Mouse (Mus musculus): ENCODE measurements around the gene Exoc6b. TPM values are rescaled to one million over a fixed set of nuclear protein-coding genes. Genes with fewer than 3 reads are reported as not detected.

The Exoc6b gene
- polyA plus RNA-seq, 1 experiment from 2014 or later: 41.6 TPM

- DNase-seq (ENCODE audit: low spot score): no peak
- no peaks in the 10 kb centered on the region for H3K4me1 ChIP-seq (ENCODE audit: control insufficient read depth, insufficient read depth, low read length)
- no peak overlapping the region for H3K4me2 ChIP-seq (ENCODE audit: low read depth)
- no peak overlapping the region for H3K4me3 ChIP-seq (ENCODE audit: low read depth, low read length)
- H3K27me3 ChIP-seq (ENCODE audit: control insufficient read depth, insufficient read depth, low read length): no peaks in the 10 kb centered on the region
- no peak overlapping the region for H3K9ac ChIP-seq (ENCODE audit: low read length)
- no peaks in the 10 kb centered on the region for H3K36me3 ChIP-seq (ENCODE audit: control insufficient read depth, insufficient read depth, low read length)
- ATAC-seq (ENCODE audit: insufficient read depth, low FRiP score, low TSS enrichment): no peak
- 79% methylated on average over 2 of the region's 2 CpGs for WGBS
- no peaks in the 10 kb centered on the region for H3K9me3 ChIP-seq (ENCODE audit: control insufficient read depth, low read length)
- no peak overlapping the region for H3K27ac ChIP-seq (ENCODE audit: low read depth, low read length)
Observed at GRCm38 (mm10) chr6:84783994-84784393, 285.3 kb downstream of the Exoc6b start.

GRCm38 (mm10) chr6:84779987-84780386 is 289.3 kb downstream of the Exoc6b start:
- ATAC-seq (ENCODE audit: insufficient read depth, low FRiP score, low TSS enrichment): no peak
- no peak overlapping the region for H3K4me3 ChIP-seq (ENCODE audit: low read depth, low read length)
- H3K4me1 ChIP-seq (ENCODE audit: control insufficient read depth, insufficient read depth, low read length): no peaks in the 10 kb centered on the region
- H3K4me2 ChIP-seq (ENCODE audit: low read depth): no peak overlapping the region
- no peaks in the 10 kb centered on the region for H3K9me3 ChIP-seq (ENCODE audit: control insufficient read depth, low read length)
- H3K36me3 ChIP-seq (ENCODE audit: control insufficient read depth, insufficient read depth, low read length): no peaks in the 10 kb centered on the region
- DNase-seq (ENCODE audit: low spot score): peak; percentile 30
- WGBS: 36% methylated on average over 5 of the region's 5 CpGs
- H3K27me3 ChIP-seq (ENCODE audit: control insufficient read depth, insufficient read depth, low read length): no peaks in the 10 kb centered on the region
- no peak overlapping the region for H3K27ac ChIP-seq (ENCODE audit: low read depth, low read length)
- H3K9ac ChIP-seq (ENCODE audit: low read length): no peak overlapping the region

- H3K4me3 ChIP-seq (ENCODE audit: low read depth, low read length): no peak overlapping the region
- H3K27ac ChIP-seq (ENCODE audit: low read depth, low read length): no peak overlapping the region
- H3K4me2 ChIP-seq (ENCODE audit: low read depth): no peak overlapping the region
- WGBS: 78% methylated on average over 5 of the region's 5 CpGs
- no peaks in the 10 kb centered on the region for H3K27me3 ChIP-seq (ENCODE audit: control insufficient read depth, insufficient read depth, low read length)
- H3K9me3 ChIP-seq (ENCODE audit: control insufficient read depth, low read length): no peaks in the 10 kb centered on the region
- ATAC-seq (ENCODE audit: insufficient read depth, low FRiP score, low TSS enrichment): no peak
- no peak overlapping the region for H3K9ac ChIP-seq (ENCODE audit: low read length)
- H3K4me1 ChIP-seq (ENCODE audit: control insufficient read depth, insufficient read depth, low read length): no peaks in the 10 kb centered on the region
- no peaks in the 10 kb centered on the region for H3K36me3 ChIP-seq (ENCODE audit: control insufficient read depth, insufficient read depth, low read length)
- no peak for DNase-seq (ENCODE audit: low spot score)
Observed at GRCm38 (mm10) chr6:84778970-84779369, 290.3 kb downstream of the Exoc6b start.

GRCm38 (mm10) chr6:84775908-84776307 is 293.4 kb downstream of the Exoc6b start:
- H3K27me3 ChIP-seq (ENCODE audit: control insufficient read depth, insufficient read depth, low read length): no peaks in the 10 kb centered on the region
- WGBS: 75% methylated on average over 1 of the region's 1 CpGs
- H3K27ac ChIP-seq (ENCODE audit: low read depth, low read length): no peak overlapping the region
- no peaks in the 10 kb centered on the region for H3K4me1 ChIP-seq (ENCODE audit: control insufficient read depth, insufficient read depth, low read length)
- H3K36me3 ChIP-seq (ENCODE audit: control insufficient read depth, insufficient read depth, low read length): no peaks in the 10 kb centered on the region
- H3K4me2 ChIP-seq (ENCODE audit: low read depth): no peak overlapping the region
- ATAC-seq (ENCODE audit: insufficient read depth, low FRiP score, low TSS enrichment) (no peak), DNase-seq (ENCODE audit: low spot score) (no peak)
- H3K4me3 ChIP-seq (ENCODE audit: low read depth, low read length): no peak overlapping the region
- no peak overlapping the region for H3K9ac ChIP-seq (ENCODE audit: low read length)
- no peaks in the 10 kb centered on the region for H3K9me3 ChIP-seq (ENCODE audit: control insufficient read depth, low read length)

GRCm38 (mm10) chr6:84755266-84755665 is 314.0 kb downstream of the Exoc6b start:
- H3K27me3 ChIP-seq (ENCODE audit: control insufficient read depth, insufficient read depth, low read length): no peaks in the 10 kb centered on the region
- no peak overlapping the region for H3K27ac ChIP-seq (ENCODE audit: low read depth, low read length)

GRCm38 (mm10) chr6:84752806-84753420 is 316.4 kb downstream of the Exoc6b start:
- ATAC-seq (ENCODE audit: insufficient read depth, low FRiP score, low TSS enrichment): no peak
- no peaks in the 10 kb centered on the region for H3K27me3 ChIP-seq (ENCODE audit: control insufficient read depth, insufficient read depth, low read length)

More at GRCm38 (mm10) chr6:84755266-84755665, 314.0 kb downstream of the Exoc6b start:
- Histone ChIP-seq H3K36me3 (ENCODE audit: control insufficient read depth, insufficient read depth, low read length) (no peaks in the 10 kb centered on the region), H3K4me3 (ENCODE audit: low read depth, low read length) (no peak overlapping the region), H3K4me2 (ENCODE audit: low read depth) (no peak overlapping the region), H3K4me1 (ENCODE audit: control insufficient read depth, insufficient read depth, low read length) (no peaks in the 10 kb centered on the region), H3K9me3 (ENCODE audit: control insufficient read depth, low read length) (no peaks in the 10 kb centered on the region), H3K9ac (ENCODE audit: low read length) (no peak overlapping the region)
- WGBS: 70% methylated on average over 3 of the region's 3 CpGs
- ATAC-seq (ENCODE audit: insufficient read depth, low FRiP score, low TSS enrichment) (no peak), DNase-seq (ENCODE audit: low spot score) (no peak)

GRCm38 (mm10) chr6:84751409-84751808 is 317.9 kb downstream of the Exoc6b start:
- no peak for ATAC-seq (ENCODE audit: insufficient read depth, low FRiP score, low TSS enrichment)
- 87% methylated on average over 2 of the region's 2 CpGs for WGBS
- Histone ChIP-seq H3K4me1 (ENCODE audit: control insufficient read depth, insufficient read depth, low read length) (no peaks in the 10 kb centered on the region), H3K4me3 (ENCODE audit: low read depth, low read length) (no peak overlapping the region), H3K4me2 (ENCODE audit: low read depth) (no peak overlapping the region), H3K9ac (ENCODE audit: low read length) (no peak overlapping the region), H3K36me3 (ENCODE audit: control insufficient read depth, insufficient read depth, low read length) (no peaks in the 10 kb centered on the region), H3K9me3 (ENCODE audit: control insufficient read depth, low read length) (no peaks in the 10 kb centered on the region), H3K27me3 (ENCODE audit: control insufficient read depth, insufficient read depth, low read length) (no peaks in the 10 kb centered on the region), H3K27ac (ENCODE audit: low read depth, low read length) (no peak overlapping the region)
- no peak for DNase-seq (ENCODE audit: low spot score)

More at GRCm38 (mm10) chr6:84752806-84753420, 316.4 kb downstream of the Exoc6b start:
- Histone ChIP-seq H3K4me1 (ENCODE audit: control insufficient read depth, insufficient read depth, low read length) (no peaks in the 10 kb centered on the region), H3K4me2 (ENCODE audit: low read depth) (no peak overlapping the region), H3K4me3 (ENCODE audit: low read depth, low read length) (no peak overlapping the region), H3K27ac (ENCODE audit: low read depth, low read length) (no peak overlapping the region), H3K9me3 (ENCODE audit: control insufficient read depth, low read length) (no peaks in the 10 kb centered on the region), H3K36me3 (ENCODE audit: control insufficient read depth, insufficient read depth, low read length) (no peaks in the 10 kb centered on the region), H3K9ac (ENCODE audit: low read length) (no peak overlapping the region)
- no peak for DNase-seq (ENCODE audit: low spot score)

GRCm38 (mm10) chr6:84746847-84747395 is 322.4 kb downstream of the Exoc6b start:
- ATAC-seq (ENCODE audit: insufficient read depth, low FRiP score, low TSS enrichment) (no peak), DNase-seq (ENCODE audit: low spot score) (peak; percentile 20)
- H3K36me3 ChIP-seq (ENCODE audit: control insufficient read depth, insufficient read depth, low read length): no peaks in the 10 kb centered on the region
- no peak overlapping the region for H3K4me2 ChIP-seq (ENCODE audit: low read depth)
- H3K27me3 ChIP-seq (ENCODE audit: control insufficient read depth, insufficient read depth, low read length): no peaks in the 10 kb centered on the region
- H3K9ac ChIP-seq (ENCODE audit: low read length): no peak overlapping the region
- 61% methylated on average over 10 of the region's 10 CpGs for WGBS
- no peaks in the 10 kb centered on the region for H3K4me1 ChIP-seq (ENCODE audit: control insufficient read depth, insufficient read depth, low read length)
- no peak overlapping the region for H3K27ac ChIP-seq (ENCODE audit: low read depth, low read length)
- no peak overlapping the region for H3K4me3 ChIP-seq (ENCODE audit: low read depth, low read length)
- no peaks in the 10 kb centered on the region for H3K9me3 ChIP-seq (ENCODE audit: control insufficient read depth, low read length)

GRCm38 (mm10) chr6:84746193-84746846 is 323.0 kb downstream of the Exoc6b start:
- ATAC-seq (ENCODE audit: insufficient read depth, low FRiP score, low TSS enrichment): no peak
- 81% methylated on average over 5 of the region's 5 CpGs for WGBS

More at GRCm38 (mm10) chr6:84746193-84746846, 323.0 kb downstream of the Exoc6b start:
- DNase-seq (ENCODE audit: low spot score): no peak
- H3K4me2 ChIP-seq (ENCODE audit: low read depth): no peak overlapping the region
- no peak overlapping the region for H3K4me3 ChIP-seq (ENCODE audit: low read depth, low read length)
- no peaks in the 10 kb centered on the region for H3K4me1 ChIP-seq (ENCODE audit: control insufficient read depth, insufficient read depth, low read length)
- no peaks in the 10 kb centered on the region for H3K9me3 ChIP-seq (ENCODE audit: control insufficient read depth, low read length)
- no peaks in the 10 kb centered on the region for H3K36me3 ChIP-seq (ENCODE audit: control insufficient read depth, insufficient read depth, low read length)
- H3K9ac ChIP-seq (ENCODE audit: low read length): no peak overlapping the region
- H3K27ac ChIP-seq (ENCODE audit: low read depth, low read length): no peak overlapping the region
- no peaks in the 10 kb centered on the region for H3K27me3 ChIP-seq (ENCODE audit: control insufficient read depth, insufficient read depth, low read length)
